Mouse (Mus musculus): ENCODE measurements at regions not wholly inside any gene's neighbourhood (a gene's known extent, or its start where the extent isn't known, plus 50 kb on each side); places are given as distances from the start of the nearest gene placed in this dataset.
A peak's percentile ranks its signal among the peaks of the same experiment; 100 is the strongest.

DNA sequence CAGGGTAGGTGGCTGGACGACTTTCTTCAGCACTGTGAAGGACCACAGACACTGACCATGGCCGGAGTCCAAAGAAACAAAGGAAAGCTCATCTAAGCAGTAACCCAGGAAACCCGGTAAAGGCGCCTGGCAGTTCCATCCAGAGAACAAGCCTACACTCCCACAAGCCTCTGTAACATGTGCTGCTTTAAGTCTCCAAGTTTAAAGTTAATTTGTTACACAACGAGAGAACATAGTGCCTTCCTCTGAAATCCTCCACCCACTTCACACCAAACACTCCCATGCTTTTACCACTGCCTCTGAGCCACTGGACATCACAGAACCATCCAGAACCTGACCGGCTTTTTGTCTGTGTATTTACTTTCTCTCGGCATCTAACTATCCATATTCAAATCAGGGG is 416.0 kb downstream of the Atp23 start:
- no peak for DNase-seq

GRCm38 (mm10) chr10:126483479-126483878 is 417.7 kb downstream of the Atp23 start:
- DNase-seq, result no peak

DNA sequence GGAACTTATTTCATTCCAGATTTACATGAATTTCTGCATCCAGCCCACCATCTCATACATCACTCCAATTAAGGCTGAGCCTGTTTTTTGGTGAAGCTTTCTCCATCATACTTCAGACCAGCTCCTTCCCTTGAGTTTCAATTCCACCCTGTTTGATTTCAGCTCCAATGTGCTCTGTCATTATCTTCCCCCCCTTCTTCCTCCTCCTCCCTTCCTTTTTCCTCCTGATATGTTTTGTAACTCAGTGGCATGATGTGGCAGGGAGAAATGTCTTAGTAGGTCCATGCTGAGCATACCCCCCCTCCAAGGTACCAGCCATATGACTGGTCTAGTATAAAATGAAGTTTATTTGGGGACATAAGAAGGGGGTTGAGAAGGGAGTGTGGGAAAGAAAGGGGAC is 420.8 kb downstream of the Atp23 start:
- no peak for DNase-seq

GRCm38 (mm10) chr10:126479743-126480142 is 421.4 kb downstream of the Atp23 start:
- DNase-seq, result no peak

GRCm38 (mm10) chr10:126473050-126473719 is 428.0 kb downstream of the Atp23 start:
- DNase-seq, result no peak

GRCm38 (mm10) chr10:126470838-126471491 is 430.2 kb downstream of the Atp23 start:
- no peak for DNase-seq

- no peak for DNase-seq
Measured at GRCm38 (mm10) chr10:126462770-126463169, 438.4 kb downstream of the Atp23 start.

GRCm38 (mm10) chr10:126458523-126458922 is 442.6 kb downstream of the Atp23 start:
- DNase-seq, result peak; percentile 37

DNA sequence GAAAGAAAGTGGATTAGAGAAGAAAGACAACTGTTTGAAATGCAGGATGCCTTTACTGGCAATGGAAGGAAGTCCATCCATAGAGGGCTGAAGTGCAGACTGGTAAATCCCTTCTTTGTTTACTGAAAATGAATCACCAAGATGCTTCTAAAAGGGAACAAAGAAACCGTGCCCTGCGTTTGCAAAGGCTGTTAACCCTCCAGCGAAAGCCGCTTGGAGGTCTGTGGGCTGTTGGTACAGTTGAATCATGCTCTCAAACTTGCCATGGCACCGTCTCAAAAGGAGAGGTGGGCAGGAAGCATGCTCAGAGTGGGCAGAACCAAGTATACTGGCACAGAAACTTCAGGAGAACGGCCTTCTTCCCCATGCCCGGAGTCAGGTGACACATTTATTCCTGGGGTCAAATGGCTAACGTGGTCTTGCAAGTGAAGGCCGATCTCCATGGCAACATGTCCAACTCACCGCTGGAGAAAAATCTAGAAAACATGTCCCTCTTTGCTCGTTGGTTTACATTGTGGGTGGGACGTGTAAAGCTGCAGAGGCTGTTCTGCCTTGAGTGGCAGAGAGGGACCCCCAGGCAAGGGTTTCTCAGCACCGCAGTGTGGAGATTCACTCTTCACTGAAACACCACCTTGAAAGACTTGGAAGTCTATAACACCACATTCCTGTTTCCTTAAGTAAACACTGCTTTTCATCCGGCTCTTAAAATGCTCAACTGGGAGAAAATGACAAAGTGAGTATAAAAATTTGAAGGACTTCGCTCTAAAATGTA is 448.2 kb downstream of the Atp23 start:
- DNase-seq, result no peak

DNA sequence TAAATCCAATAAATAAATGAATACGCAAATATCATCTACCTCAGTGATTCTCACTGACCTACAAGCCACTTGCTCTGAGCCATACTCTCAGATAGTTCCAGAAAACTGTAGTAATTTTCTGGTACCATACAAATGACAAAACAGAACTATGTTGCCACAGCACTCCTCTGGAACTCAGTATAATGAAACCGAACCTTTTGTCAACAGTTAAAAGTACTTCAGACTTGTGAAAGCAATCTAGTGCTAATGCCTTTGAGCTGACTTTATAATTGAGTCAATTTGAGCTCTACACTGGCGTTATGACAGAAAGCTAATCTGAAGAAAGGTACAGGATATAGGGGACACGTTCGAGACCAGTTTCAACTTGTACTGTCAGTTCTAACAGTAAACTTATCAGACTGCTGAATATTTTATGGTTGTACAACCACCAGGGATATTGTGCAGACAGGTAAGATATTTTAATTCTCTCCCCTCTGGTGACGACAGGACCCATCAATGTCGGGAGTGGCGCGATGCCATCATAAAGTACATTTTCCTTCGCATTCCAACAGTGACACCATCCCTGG is 449.0 kb downstream of the Atp23 start:
- no peak for DNase-seq

DNA sequence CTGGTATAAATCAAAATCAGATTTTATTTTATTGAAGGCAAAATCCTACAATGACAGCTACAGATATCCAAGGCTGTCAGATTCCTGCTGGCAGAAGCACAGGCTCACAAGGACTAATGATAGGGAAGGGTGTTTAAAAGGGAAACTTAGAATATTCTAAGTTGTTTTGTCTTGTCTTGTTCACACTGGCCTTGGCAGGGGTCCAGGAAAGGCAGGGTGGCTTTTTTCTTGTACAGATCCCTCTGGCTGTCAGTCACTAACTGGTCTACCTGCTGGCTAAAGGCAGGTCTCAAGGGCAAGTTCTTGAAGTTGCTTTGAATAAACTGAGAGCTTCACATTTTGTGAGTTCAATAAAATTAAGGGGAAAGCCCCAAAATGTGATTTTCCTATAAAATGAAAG is 465.3 kb downstream of the Lrig3 start:
- DNase-seq, result no peak

GRCm38 (mm10) chr10:126430346-126430745 is 464.4 kb downstream of the Lrig3 start:
- no peak for DNase-seq

GRCm38 (mm10) chr10:126429502-126429901 is 463.5 kb downstream of the Lrig3 start:
- no peak for DNase-seq

DNA sequence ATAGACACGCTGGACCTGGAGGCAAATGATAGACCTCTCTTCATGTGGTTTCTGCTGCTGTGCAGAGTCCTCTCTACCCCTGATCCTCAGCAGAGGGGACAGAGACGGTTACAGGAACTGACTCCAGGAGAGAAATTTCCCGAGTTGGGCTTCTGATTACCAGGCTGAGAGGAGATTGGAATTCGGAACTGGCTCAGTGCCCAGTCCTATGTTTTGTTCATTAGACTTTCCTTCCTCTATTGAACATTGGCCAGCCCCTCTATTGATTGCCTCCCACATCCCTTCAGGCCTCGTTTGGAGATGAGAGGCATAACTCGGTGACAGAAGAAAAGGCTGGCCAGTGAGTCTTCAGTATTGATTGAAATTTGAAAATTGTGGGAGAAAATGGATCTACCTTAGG is 456.1 kb downstream of the Lrig3 start:
- DNase-seq, result no peak

DNA sequence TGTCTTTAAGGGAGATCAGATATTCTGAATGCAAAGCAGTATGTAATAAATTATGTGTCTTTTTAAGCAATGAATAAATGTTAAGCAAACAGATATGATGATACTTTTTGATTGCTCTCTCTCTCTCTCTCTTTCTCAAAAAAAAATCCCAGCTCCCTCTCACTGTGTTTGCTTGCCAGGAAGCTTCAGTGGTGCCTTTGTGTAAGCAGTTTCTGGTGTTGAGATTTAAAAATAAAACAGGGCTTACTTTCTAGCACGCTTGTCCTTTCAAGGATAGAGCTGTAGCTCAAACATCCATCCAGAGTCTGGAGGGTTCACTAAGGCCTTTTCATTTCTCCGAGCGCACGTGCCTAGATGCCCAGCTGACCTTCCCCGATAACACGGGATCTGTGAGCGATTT is 447.8 kb downstream of the Lrig3 start:
- DNase-seq, result no peak

DNA sequence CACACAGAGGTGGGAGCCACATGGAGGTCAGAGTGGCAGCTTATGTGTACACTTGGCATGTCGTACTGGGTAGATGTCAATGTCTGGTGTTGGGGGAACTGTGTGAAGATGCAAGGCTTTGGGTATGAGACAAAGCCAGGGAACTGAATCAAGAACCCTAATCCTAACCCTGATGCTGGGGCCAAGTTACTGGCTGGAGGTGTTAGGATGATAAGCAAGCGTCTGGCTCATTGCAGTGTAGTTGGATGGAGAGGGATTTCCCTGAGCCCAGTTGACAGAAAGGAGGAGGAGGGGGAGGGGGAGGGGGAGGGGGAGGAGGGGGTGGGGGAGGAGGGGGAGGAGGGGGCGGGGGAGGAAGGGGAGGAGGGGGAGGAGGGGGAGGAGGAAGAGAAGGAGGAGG is 426.3 kb downstream of the Lrig3 start:
- DNase-seq, result no peak

- no peak for DNase-seq
Measured at GRCm38 (mm10) chr10:126391770-126392169, 425.8 kb downstream of the Lrig3 start.

DNA sequence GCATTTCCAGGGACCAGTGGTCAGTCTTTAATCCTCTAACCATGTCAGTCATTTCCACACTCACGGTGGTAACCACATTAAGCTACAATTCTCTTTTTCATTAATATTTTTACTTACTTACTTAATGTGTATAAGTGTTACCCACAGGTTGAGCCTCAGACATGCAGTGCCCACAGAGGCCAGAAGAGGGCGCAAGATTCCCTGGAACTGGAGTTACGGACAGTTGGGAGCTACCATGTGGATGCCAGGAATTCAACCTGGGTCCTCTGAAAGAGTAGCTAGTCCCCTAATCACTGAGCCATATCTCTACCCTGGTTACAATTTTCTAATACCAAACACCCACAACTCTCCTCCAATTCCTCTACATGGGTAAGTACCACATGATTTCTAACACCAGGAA is 420.5 kb downstream of the Lrig3 start:
- no peak for DNase-seq

- DNase-seq, result no peak
Measured at GRCm38 (mm10) chr10:126385644-126386043, 419.7 kb downstream of the Lrig3 start.

DNA sequence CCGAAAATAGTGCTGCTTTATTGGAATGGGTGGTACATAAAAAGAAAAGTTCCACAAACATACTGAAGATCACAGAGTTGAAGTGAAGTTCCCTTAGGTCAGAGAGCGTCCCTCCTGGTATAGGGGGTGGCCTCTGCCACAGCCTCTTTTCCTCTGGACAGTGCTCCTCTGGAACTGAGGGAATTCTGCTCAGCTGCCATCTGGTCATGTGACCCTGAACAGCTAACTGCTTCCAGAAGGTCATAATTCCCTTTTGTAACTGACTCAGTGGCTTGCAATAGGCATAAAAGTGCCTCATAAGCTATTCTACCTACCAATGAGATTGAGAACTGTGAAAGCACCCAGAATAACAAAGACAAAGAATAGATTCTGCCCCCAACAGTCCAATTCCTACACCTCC is 414.4 kb downstream of the Lrig3 start:
- no peak for DNase-seq

DNA sequence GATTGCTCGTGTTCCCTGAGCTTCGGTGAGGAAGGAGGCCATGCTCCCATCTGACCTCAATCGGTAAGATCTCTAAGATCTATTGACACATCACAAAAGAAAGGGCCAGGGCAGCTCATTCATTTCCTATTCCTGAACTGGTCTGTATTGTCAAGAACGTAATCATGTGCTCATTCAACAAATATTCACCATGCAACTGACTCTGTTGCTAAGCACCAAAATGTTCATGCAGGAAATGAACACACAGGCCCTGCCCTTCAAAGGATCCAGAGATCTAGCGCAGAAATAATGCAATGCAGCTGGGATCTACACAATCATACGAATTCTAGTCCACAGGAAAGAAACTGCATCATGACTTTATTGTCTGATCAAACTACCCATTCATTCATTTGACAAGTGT is 413.3 kb downstream of the Lrig3 start:
- DNase-seq, result no peak

GRCm38 (mm10) chr10:126373906-126374305 is 407.9 kb downstream of the Lrig3 start:
- DNase-seq, result no peak

DNA sequence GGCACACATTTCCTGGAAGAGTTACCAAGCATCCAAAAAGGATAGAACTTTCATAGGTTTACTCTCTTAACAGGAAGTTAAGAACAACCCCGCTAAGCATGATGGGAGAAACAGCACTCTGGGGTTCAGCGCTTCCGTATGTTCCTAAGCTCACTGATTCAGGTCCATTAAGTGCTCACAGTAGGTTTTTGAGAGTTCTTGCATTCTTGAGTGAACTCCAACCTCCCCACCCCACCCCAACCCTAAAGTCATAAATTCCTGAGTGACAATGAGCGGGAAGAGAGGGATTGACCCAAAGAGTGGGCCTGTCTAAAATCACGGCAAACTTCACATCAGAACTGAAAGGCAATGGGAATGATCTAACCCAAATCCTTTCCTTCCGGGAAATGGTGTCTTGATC is 405.9 kb downstream of the Lrig3 start:
- DNase-seq, result no peak

Data from gastrocnemius, postnatal 25 days (tissue).